Mouse (Mus musculus) frontal cortex, postnatal 10 days (tissue): ENCODE results near the gene Atox1.

Experiments used
- DNase-seq, 2 experiments: peaks; one replicate each; pipeline ENCODE4 v3.0.0; 2022; ENCODE audit warnings: low spot score in 2 of 2, mixed read lengths in 1 of 2

Atox1 gene

DNA sequence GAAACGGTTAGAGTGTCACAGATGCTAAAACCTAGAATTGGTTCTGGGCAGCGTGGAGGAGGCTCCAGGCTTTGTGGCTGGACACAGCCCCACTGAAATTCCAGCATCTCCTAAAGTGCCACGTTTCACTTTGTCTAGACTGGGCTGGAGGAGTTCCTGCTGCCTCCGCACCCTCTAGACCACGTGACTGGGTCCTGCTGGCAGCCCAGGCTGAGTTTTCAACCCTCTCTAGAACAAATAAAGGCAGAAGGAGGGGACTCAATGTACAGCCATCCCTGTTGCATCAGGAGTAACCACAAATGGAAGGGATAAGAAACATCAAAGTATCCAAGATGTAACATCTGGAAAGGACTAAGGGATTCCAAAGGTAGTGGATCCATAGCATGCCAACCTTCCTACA, 46.7 kb downstream of the Atox1 start:
- DNase-seq = no peak

DNA sequence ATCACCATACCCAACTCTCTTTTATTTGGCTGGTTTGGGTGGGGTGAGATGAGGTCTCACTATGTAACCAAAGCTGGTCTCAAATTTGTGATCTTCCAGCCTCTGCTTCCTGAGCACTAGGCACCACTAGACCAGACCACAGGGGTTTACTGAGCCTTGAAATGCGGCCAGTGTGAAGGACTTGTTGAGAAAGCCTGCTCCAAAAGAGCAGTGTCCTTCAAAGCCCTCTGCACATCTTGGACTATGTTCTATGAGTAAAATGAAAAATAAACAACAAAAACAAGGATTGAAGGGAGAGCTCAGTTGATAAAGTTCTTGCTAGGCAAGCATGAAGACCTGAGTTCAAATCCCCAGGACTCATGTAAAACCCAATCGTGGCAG, 47.6 kb downstream of the Atox1 start:
- DNase-seq = no peak

DNA sequence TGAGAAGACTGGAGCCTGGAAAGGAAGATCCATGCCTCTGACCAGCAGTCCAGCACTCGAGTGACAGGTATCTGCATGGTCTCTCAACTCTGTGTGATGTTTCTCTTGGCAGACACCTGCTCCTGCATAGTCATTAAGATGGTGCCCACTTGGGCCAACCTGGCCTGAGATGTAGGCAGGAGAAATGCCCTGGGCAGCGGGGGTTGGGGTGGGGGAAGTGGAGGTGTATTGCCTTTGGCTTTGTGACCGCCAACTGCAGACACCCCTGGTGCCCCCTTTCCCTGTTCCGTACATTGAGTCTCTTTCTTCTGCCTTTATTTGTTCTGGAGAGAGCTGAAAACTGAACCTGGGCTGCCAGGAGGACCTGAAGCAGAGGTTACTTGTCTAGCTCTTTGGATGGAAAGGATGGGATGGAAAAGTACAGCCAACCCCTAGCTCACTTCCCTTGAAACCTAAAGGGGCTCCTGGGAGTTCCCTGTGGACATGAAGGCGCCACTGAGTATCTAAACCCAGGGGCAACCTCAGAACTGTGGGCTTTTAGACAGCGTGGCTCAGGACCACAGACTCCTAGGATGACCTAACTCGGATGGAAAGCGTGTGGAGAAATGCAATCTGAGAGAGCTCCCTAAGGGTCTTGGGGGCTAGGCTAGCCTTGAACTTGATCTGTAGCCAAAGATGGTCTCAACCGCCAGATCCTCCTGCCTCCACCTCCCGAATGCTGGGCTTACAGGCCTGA, 48.2 kb downstream of the Atox1 start:
- DNase-seq = no peak

DNA sequence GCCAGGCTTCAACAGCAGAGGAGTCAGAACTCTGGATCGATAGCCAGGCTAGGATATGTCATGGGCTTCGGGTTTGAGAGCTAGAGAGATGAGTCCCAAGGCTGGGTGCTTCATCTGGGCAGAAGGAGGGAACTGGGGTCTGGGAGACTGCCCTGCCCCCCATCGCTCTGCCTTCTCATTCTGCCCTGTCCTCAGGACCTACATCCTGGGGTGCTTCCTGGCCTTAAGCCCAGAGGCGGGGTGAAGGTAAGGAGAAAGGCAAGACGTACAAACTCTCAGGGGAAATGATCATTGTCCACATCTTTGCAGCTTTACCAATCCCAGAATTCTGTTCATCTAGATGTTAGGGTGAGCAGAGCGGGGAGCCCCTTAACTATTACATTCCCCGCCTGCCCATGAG, 49.0 kb downstream of the Atox1 start:
- DNase-seq = no peak

DNA sequence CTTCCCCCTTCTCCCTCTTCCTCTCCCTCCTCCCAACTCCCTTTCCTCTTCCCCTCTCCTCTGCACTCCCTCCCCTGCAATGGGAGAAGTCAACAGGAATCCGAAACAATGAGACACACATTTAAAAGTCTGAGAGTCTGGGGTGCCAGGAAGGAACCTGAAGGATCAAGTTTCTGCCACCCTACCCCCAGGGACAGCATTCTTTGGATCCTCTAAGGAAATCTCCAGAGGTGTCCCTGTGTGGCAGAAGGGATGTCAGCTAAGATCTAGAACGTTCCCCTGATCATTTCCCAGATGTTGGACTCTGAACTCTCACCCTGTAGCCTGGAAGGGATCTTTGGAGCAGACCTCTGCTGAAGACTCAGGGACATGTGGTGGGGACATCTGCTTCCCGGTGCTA, 50.5 kb downstream of the Atox1 start:
- DNase-seq = no peak

DNA sequence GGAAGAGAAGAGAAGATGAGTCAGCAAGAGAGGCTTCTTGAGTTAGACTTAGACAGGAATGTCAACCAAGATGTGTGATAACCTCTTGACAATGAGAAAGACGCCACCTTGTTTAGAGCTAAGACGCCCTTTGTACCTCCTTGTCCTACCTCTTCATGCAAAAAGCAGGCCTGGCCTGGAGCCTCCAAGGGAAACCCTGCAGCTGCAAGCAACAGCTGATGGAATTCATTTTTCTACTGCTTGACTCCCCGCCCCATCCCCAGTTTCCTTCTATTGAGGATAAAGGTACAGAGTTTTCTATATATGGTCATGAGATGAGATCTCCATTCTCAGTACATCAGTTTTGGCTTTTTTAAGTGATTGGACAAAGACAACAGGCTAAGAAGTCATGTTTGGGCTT, 51.0 kb downstream of the Atox1 start:
- no peak for DNase-seq

DNA sequence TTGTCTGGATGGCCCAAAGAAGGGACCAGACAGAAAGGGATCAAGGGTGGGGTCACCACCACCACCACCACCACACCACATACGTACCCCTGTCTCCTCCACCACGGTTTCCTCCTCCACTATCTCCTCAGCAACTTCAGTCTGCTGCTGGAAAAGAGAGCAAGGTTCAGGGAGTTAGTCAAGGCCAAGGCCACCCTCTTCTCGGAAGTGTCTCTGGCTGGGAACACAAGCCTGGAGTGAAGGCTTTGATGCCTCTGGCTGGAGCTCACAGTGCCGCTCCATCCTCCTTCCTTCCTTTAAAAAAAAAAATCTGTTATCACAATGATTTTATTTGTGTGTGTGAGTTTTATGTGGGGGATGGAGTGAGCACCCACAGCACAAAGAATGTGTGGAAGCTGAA, 53.9 kb downstream of the Atox1 start:
- DNase-seq = no peak

DNA sequence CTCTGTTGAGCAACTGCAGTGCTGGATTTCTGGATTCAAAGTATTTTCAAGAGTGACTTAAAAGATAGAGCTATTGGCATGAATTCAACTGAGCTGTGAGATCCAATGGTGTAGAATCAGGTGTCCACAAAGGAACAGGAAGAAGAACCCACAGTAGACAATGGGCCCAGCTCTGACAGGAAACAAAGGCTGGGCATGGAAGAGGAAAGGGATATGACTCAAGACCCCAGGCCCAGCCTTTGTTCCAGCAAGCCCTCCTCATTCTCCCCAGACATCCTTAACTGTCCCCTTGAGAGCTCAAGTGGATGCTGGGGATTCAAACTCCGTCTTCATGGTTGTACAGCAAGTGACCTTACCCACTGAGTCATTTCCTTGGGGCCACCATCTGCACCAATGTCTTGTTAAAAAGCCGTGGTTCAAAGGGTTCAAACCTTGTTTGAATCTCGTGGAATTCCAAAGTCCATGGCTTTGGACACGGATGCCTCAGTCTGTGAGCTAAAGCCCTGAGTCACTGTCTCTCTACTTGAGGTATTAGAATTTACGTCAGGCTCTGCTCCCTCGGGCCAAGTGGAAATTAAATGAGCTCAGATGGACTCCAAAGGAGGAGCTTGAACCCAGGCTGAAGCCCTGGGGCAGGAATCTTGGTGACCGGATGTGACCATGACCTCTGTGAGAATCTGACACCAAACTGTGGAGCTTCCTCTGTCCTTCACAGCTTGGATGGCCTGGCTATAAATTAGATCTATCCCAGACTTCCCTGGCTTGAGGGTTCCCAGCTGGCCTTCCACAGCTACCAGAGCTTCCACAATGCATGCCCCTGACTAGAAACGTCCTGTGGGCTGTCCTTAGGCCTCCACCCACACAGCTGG, 55.2 kb downstream of the Atox1 start:
- DNase-seq = no peak

DNA sequence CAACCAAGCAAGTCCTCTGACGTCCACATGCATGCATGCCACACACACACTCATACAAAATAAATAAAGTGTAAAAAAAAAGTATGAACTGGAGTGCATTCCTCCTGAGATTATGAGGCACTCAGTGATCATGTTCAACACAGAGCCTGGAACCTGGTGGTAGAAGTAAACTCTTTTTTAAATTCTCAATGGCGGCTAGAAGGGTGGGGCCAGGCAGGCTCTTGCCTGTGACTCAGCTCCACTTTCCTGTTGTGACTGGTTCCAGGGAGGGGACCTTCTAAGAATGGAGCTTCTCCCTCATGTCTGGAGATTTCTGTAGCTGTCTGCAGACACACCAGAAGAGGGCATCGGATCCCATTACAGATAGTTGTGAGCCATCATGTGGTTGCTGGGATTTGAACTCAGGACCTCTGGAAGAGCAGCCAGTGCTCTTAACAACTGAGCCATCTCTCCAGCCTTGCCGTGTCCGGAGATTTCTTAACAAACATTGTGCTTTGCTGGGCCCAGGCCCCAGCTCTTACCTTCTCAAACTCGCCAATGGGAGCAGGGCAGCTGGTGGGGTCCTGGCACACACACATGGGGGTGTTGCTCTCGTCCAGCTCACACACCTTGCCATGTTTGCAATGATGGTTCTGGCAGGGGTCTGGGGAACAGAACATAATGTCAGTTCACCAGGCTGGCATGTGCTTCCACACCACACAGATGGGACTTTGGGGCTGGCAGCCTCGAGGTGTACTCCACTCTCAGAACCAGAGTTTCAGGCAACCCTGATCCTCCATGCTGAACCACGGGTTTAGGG, 56.2 kb downstream of the Atox1 start:
- DNase-seq = no peak

DNA sequence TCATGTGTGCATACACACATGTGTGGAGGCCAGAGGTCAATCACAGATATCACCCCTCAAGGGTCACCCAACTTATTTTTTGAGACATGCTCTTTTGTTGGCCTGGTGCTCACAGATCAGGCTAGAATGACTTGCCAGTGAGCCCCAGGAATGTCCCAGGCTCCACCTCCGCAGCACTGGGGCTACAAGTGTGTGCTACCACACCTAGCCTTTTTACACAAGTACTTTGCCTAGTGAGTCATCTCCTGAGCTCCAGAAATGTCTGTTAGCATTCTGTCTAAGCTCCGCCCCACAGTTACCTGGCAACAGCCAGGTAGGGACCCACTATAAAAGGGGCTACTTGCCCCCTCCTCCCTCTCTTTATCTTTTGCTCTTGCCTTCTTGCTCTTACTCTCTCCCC, 60.2 kb downstream of the Atox1 start:
- DNase-seq = no peak

DNA sequence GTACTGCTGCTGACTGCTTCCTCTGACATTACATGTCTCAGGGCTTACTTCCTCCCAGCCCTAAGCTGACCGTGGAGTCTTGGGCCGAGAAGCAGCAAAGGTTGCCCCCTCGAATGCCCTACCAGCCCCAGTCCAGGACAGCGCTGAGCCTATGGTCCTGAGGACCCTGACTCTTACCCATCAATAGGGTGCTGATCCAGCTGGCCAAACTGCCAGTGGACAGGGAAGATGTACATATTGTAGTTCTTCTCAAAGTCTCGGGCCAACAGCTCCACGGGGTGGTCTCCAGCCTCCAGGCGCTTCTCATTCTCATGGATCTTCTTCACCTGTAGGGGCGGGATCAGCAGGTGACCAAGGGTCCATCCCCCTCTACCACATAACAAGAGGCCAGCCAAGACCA, 62.7 kb downstream of the Atox1 start:
- no peak for DNase-seq

DNA sequence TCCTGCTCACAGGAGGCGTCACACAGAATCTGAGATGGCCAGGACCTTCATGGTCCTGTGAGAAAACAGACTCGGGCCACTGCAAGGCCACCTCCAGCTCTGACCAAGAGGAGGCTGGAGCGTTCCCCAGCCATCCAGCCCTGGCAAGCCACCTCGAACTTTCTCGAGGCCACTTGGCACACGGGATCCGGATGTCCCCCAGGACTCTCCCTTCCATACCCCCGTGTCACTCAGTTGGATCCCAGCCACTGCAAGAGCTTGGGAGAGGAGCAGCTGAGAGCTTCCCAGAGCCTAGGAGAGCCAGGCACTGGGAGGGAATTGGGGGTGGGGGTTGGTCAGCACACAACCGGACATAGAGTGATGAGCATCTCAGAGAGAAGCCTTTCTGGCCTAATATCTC, 63.6 kb downstream of the Atox1 start:
- DNase-seq = no peak

DNA sequence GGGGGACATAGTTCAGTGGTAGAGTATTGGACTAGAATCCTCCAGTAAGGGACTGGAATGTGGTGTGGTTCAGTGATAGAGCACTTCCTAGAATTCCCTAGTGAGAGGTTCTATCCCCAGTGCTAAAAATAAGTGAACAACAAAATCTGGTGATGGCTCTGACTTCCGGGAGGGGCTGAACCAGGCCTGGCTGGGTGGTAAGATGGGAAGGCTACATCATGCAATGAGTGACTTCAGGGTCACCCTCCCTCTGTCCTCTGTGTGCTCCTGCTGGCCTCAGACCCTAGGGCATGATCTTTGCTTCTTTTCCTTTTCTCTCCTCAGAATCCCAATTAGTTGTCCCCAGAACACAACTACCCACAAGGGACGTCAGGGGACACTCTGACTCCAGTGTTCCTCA, 64.0 kb downstream of the Atox1 start:
- DNase-seq = no peak
